Mouse (Mus musculus) liver, embryonic 14.5 days (tissue): ENCODE results near the gene Gm28230. TPM values are rescaled to one million over a fixed set of nuclear protein-coding genes. Genes with fewer than 3 reads are reported as not detected.

ENCODE experiments used
- ATAC-seq: fragments of 200-750 bp; cut with Nextera tagmentation; 2 replicates; pipeline ENCODE4 v1.8.0; 2017; ENCODE audit warnings: moderate number of reproducible peaks, mild to moderate bottlenecking, moderate library complexity; ENCODE audit not compliant: insufficient read depth
- DNase-seq, 3 experiments: peaks; one replicate each; pipeline ENCODE4 v3.0.0-alpha.2; 2012 to 2013; ENCODE audit warnings: low read depth in 3 of 3, low spot score in 3 of 3
- H3K27ac ChIP-seq: fragments of 300-500 bp; sonication (generic); 2 replicates; pipeline ENCODE4 v1.5.1; 2014; ENCODE audit warnings: moderate library complexity, mild to moderate bottlenecking, control low read depth, inconsistent platforms
- H3K27me3 ChIP-seq: fragments of 300-500 bp; sonication (generic); 2 replicates; pipeline ENCODE4 v1.6.1; 2014; ENCODE audit warnings: mild to moderate bottlenecking, low read length, moderate library complexity; ENCODE audit not compliant: control insufficient read depth, insufficient read depth
- H3K36me3 ChIP-seq: fragments of 300-500 bp; sonication (generic); replicated peaks from 2 replicates; pipeline ENCODE4 v1.6.1; 2014; ENCODE audit warnings: low read depth; ENCODE audit not compliant: control insufficient read depth, insufficient read depth
- H3K4me1 ChIP-seq, 2 experiments: fragments of 200-500 bp in 1 of 2; fragments of 300-500 bp in 1 of 2; sonication (generic) in 1 of 2; replicated peaks; 2 replicates each; pipeline ENCODE4 v1.6.1; 2012 to 2014; ENCODE audit warnings: antibody characterized with exemption in 1 of 2, inconsistent platforms in 1 of 2, low read length in 1 of 2; ENCODE audit not compliant: control insufficient read depth in 2 of 2, insufficient read depth in 2 of 2
- H3K4me2 ChIP-seq: fragments of 300-500 bp; sonication (generic); 2 replicates; pipeline ENCODE4 v1.6.1; 2014; ENCODE audit warnings: low read depth, mild to moderate bottlenecking, control low read depth, moderate library complexity
- H3K4me3 ChIP-seq, 2 experiments: fragments of 200-500 bp in 1 of 2; fragments of 300-500 bp in 1 of 2; sonication (generic) in 1 of 2; 2 replicates each; pipeline ENCODE4 v1.5.1; 2012 to 2014; ENCODE audit warnings: low read depth in 2 of 2, low read length in 2 of 2, mild to moderate bottlenecking in 2 of 2, control low read depth in 1 of 2, inconsistent platforms in 1 of 2, moderate library complexity in 1 of 2; ENCODE audit not compliant: insufficient read depth in 1 of 2
- H3K9ac ChIP-seq: fragments of 300-500 bp; sonication (generic); replicated peaks from 2 replicates; pipeline ENCODE4 v1.6.1; 2014; ENCODE audit warnings: mild to moderate bottlenecking, control low read depth, moderate library complexity
- H3K9me3 ChIP-seq: fragments of 300-500 bp; sonication (generic); 2 replicates; pipeline ENCODE4 v1.6.1; 2016; ENCODE audit warnings: low read length, mixed read lengths; ENCODE audit not compliant: control insufficient read depth
- CTCF ChIP-seq: IDR thresholded peaks from 2 replicates; pipeline ENCODE4 v1.5.1; 2016; ENCODE audit warnings: antibody characterized with exemption, low read depth, control low read depth
- EP300 ChIP-seq: IDR thresholded peaks from 2 replicates; pipeline ENCODE4 v1.6.1; 2016; ENCODE audit warnings: antibody characterized with exemption, low read depth
- WGBS: fragments of 180-500 bp; shearing (Covaris S2); extraction: QIAGEN DNeasy Blood & Tissue Kit; methylation state at CpG from one replicate; pipeline ENCODE4 v1.1.7; 2014; ENCODE audit not compliant: insufficient replicate concordance; 5-methylcytosine and 5-hydroxymethylcytosine counted together
- polyA plus RNA-seq, 2 experiments: library from polyadenylated mRNA; depleted of rRNA in 1 of 2; stranded (reverse) in 1 of 2; unstranded in 1 of 2; fragments of >200 nt; fragmentation: Nextera tagmentation in 1 of 2; extraction: Ambion mirVana in 1 of 2; gene quantifications; 2 replicates each; pipeline versions ENCODE4 v1.2.1 to v1.2.3; 2012 to 2014

The Gm28230 gene
- polyA plus RNA-seq, 2 experiments: not detected

GRCm38 (mm10) chr2:74699053-74699430 is 27.5 kb upstream of the Gm28230 start:
- no peaks in the 10 kb centered on the region for H3K9me3 ChIP-seq
- H3K4me3 ChIP-seq: no peak overlapping the region
- WGBS: 3% methylated on average over 17 of the region's 17 CpGs
- no peak overlapping the region for H3K4me2 ChIP-seq
- TF ChIP-seq CTCF (no peak), EP300 (no peak)
- no peak overlapping the region for H3K9ac ChIP-seq
- H3K27ac ChIP-seq: no peak overlapping the region
- no peaks in the 10 kb centered on the region for H3K36me3 ChIP-seq
- no peaks in the 10 kb centered on the region for H3K4me1 ChIP-seq
- DNase-seq (no peak), ATAC-seq (no peak)
- H3K27me3 ChIP-seq: peaks cover 99% of the 10 kb centered on the region

DNA sequence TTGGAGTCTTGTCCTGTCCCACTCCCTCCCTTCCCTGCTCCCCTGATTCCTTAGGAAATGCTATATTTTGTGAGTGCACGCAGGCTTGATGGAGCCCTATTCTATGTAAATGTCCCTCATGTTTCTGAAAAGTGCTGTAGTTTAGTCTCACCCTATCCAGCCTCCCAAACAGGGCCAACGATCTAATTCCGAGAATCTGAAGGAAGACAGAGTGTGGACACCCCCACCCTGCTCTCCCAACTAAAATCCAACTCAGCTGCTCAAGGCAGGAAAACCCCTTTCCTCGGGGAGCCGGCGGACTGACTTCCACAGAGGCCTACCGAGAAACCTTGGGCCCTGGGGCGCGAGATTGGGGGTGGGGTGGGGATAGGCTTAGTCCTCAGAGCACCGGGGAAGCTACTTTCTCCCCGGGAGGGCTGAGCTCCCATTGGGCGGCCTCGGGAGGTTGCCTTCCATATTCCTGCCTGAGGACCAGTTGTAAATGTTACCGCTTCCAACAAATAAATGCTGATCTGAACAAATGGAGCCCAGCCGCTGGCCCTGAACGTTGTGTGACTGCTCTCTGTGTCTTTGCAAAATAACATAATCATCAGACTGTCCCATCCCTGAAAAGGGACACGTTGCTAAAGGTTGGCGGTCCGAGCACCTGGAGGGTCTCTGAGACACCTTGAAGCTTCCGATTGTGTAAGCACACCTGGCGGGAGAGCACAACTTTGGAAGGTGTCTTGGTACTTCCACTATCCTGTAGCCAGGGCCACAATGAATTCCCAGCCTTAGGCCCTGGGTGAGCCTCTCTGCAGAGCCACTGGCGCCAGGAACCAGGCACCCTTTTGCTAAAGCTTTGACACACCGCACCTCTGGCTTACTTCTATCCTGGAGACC is 26.6 kb upstream of the Gm28230 start:
- DNase-seq: no peak

DNA sequence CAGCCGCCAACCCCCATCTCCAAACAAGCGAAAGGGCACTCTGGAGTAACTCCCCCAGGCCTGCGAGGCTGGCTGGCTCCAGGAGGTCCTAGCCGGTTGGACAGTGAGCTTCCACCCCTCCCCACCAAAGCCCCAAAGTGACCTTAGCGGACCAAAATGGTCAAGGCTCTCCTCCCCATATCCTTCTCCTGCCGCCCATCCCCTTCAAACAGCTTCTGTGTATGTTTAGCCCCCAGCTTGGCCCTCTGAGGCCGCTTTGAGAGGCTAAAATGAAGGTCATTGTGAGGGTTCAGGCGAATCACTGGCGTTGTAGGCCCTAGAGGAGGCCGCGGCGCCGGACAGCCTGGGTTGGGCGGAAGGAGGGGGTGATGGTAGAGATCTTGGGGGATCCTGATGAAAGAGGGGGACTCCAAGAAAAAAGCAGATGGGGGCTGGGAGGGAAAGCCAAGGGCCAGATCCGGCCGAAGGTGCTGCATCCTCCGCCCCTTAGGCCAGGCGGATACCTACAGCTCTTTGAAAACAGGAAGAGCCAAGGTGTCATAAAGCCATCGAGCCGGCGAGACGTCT is 25.9 kb upstream of the Gm28230 start:
- Histone ChIP-seq H3K9ac (no peak overlapping the region), H3K36me3 (no peaks in the 10 kb centered on the region), H3K27ac (no peak overlapping the region), H3K4me2 (no peak overlapping the region), H3K4me1 (no peaks in the 10 kb centered on the region), H3K9me3 (no peaks in the 10 kb centered on the region), H3K27me3 (peaks cover 99% of the 10 kb centered on the region), H3K4me3 (no peak overlapping the region)
- WGBS: 11% methylated on average over 22 of the region's 22 CpGs
- DNase-seq (no peak), ATAC-seq (no peak)
- TF ChIP-seq CTCF: no peak
- TF ChIP-seq EP300: no peak

More for the DNA sequence above, 26.6 kb upstream of the Gm28230 start:
- WGBS: 11% methylated on average over 23 of the region's 23 CpGs
- Histone ChIP-seq H3K4me2 (no peak overlapping the region), H3K27ac (no peak overlapping the region), H3K9ac (no peak overlapping the region), H3K27me3 (peaks cover 99% of the 10 kb centered on the region), H3K9me3 (no peaks in the 10 kb centered on the region), H3K4me3 (no peak overlapping the region), H3K4me1 (no peaks in the 10 kb centered on the region), H3K36me3 (no peaks in the 10 kb centered on the region)
- TF ChIP-seq CTCF (no peak), EP300 (no peak)
- ATAC-seq: no peak

GRCm38 (mm10) chr2:74701949-74702819 is 24.3 kb upstream of the Gm28230 start:
- Histone ChIP-seq H3K9ac (no peak overlapping the region), H3K4me3 (no peak overlapping the region), H3K36me3 (no peaks in the 10 kb centered on the region), H3K27ac (no peak overlapping the region), H3K27me3 (peaks cover 98% of the 10 kb centered on the region), H3K4me1 (no peaks in the 10 kb centered on the region), H3K4me2 (no peak overlapping the region), H3K9me3 (no peaks in the 10 kb centered on the region)
- TF ChIP-seq EP300 (no peak), CTCF (peak; percentile 82)
- ATAC-seq: no peak
- DNase-seq: peak in 2 of 3 experiments; percentile 14 to 20
- 16% methylated on average over 17 of the region's 17 CpGs for WGBS

DNA sequence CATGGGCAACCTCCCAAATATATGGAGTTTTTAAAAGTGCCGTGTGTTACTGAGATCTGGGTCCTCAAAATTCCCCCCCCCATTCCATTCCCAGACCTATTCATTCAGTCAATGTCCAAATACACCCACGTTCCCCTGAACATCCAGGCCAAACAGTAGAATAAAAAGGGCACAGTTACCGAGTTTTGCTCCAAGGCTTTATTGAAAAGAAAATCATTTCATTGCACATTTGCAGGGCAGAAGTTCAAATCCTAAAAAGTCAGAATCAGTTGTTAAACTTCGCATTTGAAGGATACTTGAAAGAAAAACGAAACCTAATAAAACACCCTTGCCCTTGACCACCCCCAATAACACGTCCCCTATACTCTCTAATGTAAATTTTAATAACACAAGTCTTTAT is 23.7 kb upstream of the Gm28230 start:
- Histone ChIP-seq H3K36me3 (no peaks in the 10 kb centered on the region), H3K9me3 (no peaks in the 10 kb centered on the region), H3K4me1 (no peaks in the 10 kb centered on the region), H3K9ac (no peak overlapping the region), H3K27me3 (peaks cover 98% of the 10 kb centered on the region), H3K4me3 (no peak overlapping the region), H3K27ac (no peak overlapping the region), H3K4me2 (no peak overlapping the region)
- 27% methylated on average over 6 of the region's 6 CpGs for WGBS
- no peak for DNase-seq
- no peak for TF ChIP-seq CTCF
- TF ChIP-seq EP300: no peak
- ATAC-seq: no peak
